Mouse (Mus musculus): ENCODE results near the gene Homer3. TPM values are rescaled to one million over a fixed set of nuclear protein-coding genes. Genes with fewer than 3 reads are reported as not detected.
A peak's percentile ranks its signal among the peaks of the same experiment; 100 is the strongest.

Gene Homer3
- polyA plus RNA-seq, 1 experiment from 2014 or later = 108 TPM

GRCm38 (mm10) chr8:70329124-70329834 lies 46.7 kb downstream of the Homer3 start, which contains the start of gene Gdf1:
TSS of gene Gdf1 (plus strand) at chr8:70329817.
- peaks cover 39% of the 10 kb centered on the region for H3K27me3 ChIP-seq (ENCODE audit: insufficient read depth, poor library complexity, severe bottlenecking)
- 19% methylated on average over 14 of the region's 14 CpGs for whole genome bisulfite sequencing
- 0 out of 2 replicates have a peak, but pooled peaks cover 3% of the 10 kb centered on the region for H3K9me3 ChIP-seq
- peaks cover 40% of the 10 kb centered on the region for H3K4me1 ChIP-seq (replicated peaks)
- peak within 1 kb of the TSS; percentile 83 for H3K27ac ChIP-seq
- peak within 1 kb of the TSS; percentile 40 for H3K4me3 ChIP-seq
- no peak for DNase-seq (ENCODE audit: low spot score)
- H3K36me3 ChIP-seq = peaks cover 44% of the 10 kb centered on the region

GRCm38 (mm10) chr8:70329835-70330740 lies 47.5 kb downstream of the Homer3 start:
- Histone ChIP-seq H3K27me3 (ENCODE audit: insufficient read depth, poor library complexity, severe bottlenecking) (peaks cover 39% of the 10 kb centered on the region), H3K9me3 (0 out of 2 replicates have a peak, but pooled peaks cover 3% of the 10 kb centered on the region), H3K36me3 (peaks cover 52% of the 10 kb centered on the region), H3K27ac (peak overlapping the region; percentile 83), H3K4me1 (replicated peaks) (peaks cover 40% of the 10 kb centered on the region), H3K4me3 (peak overlapping the region; percentile 40)
- 3% methylated on average over 45 of the region's 45 CpGs for WGBS
- peak; percentile 53 for DNase-seq (ENCODE audit: low spot score)

GRCm38 (mm10) chr8:70330741-70331364 lies 48.2 kb downstream of the Homer3 start:
- Histone ChIP-seq H3K9me3 (0 out of 2 replicates have a peak, but pooled peaks cover 3% of the 10 kb centered on the region), H3K4me1 (replicated peaks) (peaks cover 40% of the 10 kb centered on the region), H3K4me3 (peak overlapping the region; percentile 40), H3K27ac (peak overlapping the region; percentile 83), H3K36me3 (peaks cover 60% of the 10 kb centered on the region), H3K27me3 (ENCODE audit: insufficient read depth, poor library complexity, severe bottlenecking) (peaks cover 39% of the 10 kb centered on the region)
- DNase-seq (ENCODE audit: low spot score) = peak; percentile 80
- WGBS = 27% methylated on average over 53 of the region's 53 CpGs

- peaks cover 39% of the 10 kb centered on the region for H3K27me3 ChIP-seq (ENCODE audit: insufficient read depth, poor library complexity, severe bottlenecking)
- H3K9me3 ChIP-seq = 0 out of 2 replicates have a peak, but pooled peaks cover 3% of the 10 kb centered on the region
- H3K36me3 ChIP-seq = peaks cover 67% of the 10 kb centered on the region
- H3K4me3 ChIP-seq = peak overlapping the region; percentile 40; the same call in 1 of the 2 replicates
- no peak for DNase-seq (ENCODE audit: low spot score)
- 65% methylated on average over 19 of the region's 19 CpGs for WGBS
- peak overlapping the region; percentile 54; the same call in 1 of the 2 replicates for H3K27ac ChIP-seq
- H3K4me1 ChIP-seq (replicated peaks) = peaks cover 40% of the 10 kb centered on the region
Observed at GRCm38 (mm10) chr8:70331526-70331925, 48.9 kb downstream of the Homer3 start.

GRCm38 (mm10) chr8:70332070-70332877 lies 49.6 kb downstream of the Homer3 start:
- 0 out of 2 replicates have a peak, but pooled peaks cover 3% of the 10 kb centered on the region for H3K9me3 ChIP-seq
- H3K4me1 ChIP-seq (replicated peaks) = peaks cover 40% of the 10 kb centered on the region
- peak; percentile 80 for DNase-seq (ENCODE audit: low spot score)
- peak overlapping the region; percentile 22; the same call in 1 of the 2 replicates for H3K4me3 ChIP-seq
- WGBS = 23% methylated on average over 41 of the region's 41 CpGs
- H3K27ac ChIP-seq = peak overlapping the region; percentile 67
- peaks cover 72% of the 10 kb centered on the region for H3K36me3 ChIP-seq
- H3K27me3 ChIP-seq (ENCODE audit: insufficient read depth, poor library complexity, severe bottlenecking) = peaks cover 39% of the 10 kb centered on the region

GRCm38 (mm10) chr8:70332878-70333202 lies 50.2 kb downstream of the Homer3 start:
- Histone ChIP-seq H3K27me3 (ENCODE audit: insufficient read depth, poor library complexity, severe bottlenecking) (peaks cover 37% of the 10 kb centered on the region), H3K4me1 (replicated peaks) (peaks cover 40% of the 10 kb centered on the region), H3K27ac (no peak overlapping the region), H3K36me3 (peaks cover 73% of the 10 kb centered on the region), H3K9me3 (no peaks in the 10 kb centered on the region), H3K4me3 (no peak overlapping the region)
- DNase-seq (ENCODE audit: low spot score) = no peak
- WGBS = 94% methylated on average over 6 of the region's 6 CpGs

- no peak for DNase-seq (ENCODE audit: low spot score)
- 0 out of 2 replicates have a peak, but pooled peaks cover 2% of the 10 kb centered on the region for H3K4me1 ChIP-seq (replicated peaks)
- no peak overlapping the region for H3K27ac ChIP-seq
- peaks cover 100% of the 10 kb centered on the region for H3K36me3 ChIP-seq
- H3K4me3 ChIP-seq = no peak overlapping the region
- 94% methylated on average over 7 of the region's 7 CpGs for WGBS
- no peaks in the 10 kb centered on the region for H3K27me3 ChIP-seq (ENCODE audit: insufficient read depth, poor library complexity, severe bottlenecking)
- H3K9me3 ChIP-seq = no peaks in the 10 kb centered on the region
Observed at GRCm38 (mm10) chr8:70338931-70339330, 56.3 kb downstream of the Homer3 start.

- WGBS = 92% methylated on average over 7 of the region's 7 CpGs
Observed at GRCm38 (mm10) chr8:70340659-70341058, 58.0 kb downstream of the Homer3 start.

GRCm38 (mm10) chr8:70342007-70342406 lies 59.4 kb downstream of the Homer3 start:
- Histone ChIP-seq H3K27ac (no peak overlapping the region), H3K4me1 (replicated peaks) (0 out of 2 replicates have a peak, but pooled peaks cover 5% of the 10 kb centered on the region), H3K9me3 (no peaks in the 10 kb centered on the region), H3K36me3 (peaks cover 92% of the 10 kb centered on the region), H3K4me3 (no peak overlapping the region), H3K27me3 (ENCODE audit: insufficient read depth, poor library complexity, severe bottlenecking) (no peaks in the 10 kb centered on the region)
- 95% methylated on average over 14 of the region's 14 CpGs for WGBS
- no peak for DNase-seq (ENCODE audit: low spot score)

More at GRCm38 (mm10) chr8:70340659-70341058, 58.0 kb downstream of the Homer3 start:
- no peaks in the 10 kb centered on the region for H3K27me3 ChIP-seq (ENCODE audit: insufficient read depth, poor library complexity, severe bottlenecking)
- no peak overlapping the region for H3K27ac ChIP-seq
- peaks cover 94% of the 10 kb centered on the region for H3K36me3 ChIP-seq
- H3K4me3 ChIP-seq = no peak overlapping the region
- no peaks in the 10 kb centered on the region for H3K9me3 ChIP-seq
- DNase-seq (ENCODE audit: low spot score) = no peak
- H3K4me1 ChIP-seq (replicated peaks) = 0 out of 2 replicates have a peak, but pooled peaks cover 5% of the 10 kb centered on the region

- no peak for DNase-seq (ENCODE audit: low spot score)
- Histone ChIP-seq H3K4me1 (replicated peaks) (peaks cover 12% of the 10 kb centered on the region), H3K36me3 (peaks cover 91% of the 10 kb centered on the region), H3K4me3 (no peak overlapping the region), H3K9me3 (no peaks in the 10 kb centered on the region), H3K27ac (no peak overlapping the region), H3K27me3 (ENCODE audit: insufficient read depth, poor library complexity, severe bottlenecking) (no peaks in the 10 kb centered on the region)
- 77% methylated on average over 7 of the region's 7 CpGs for WGBS
Observed at GRCm38 (mm10) chr8:70343076-70343475, 60.4 kb downstream of the Homer3 start.

GRCm38 (mm10) chr8:70343696-70344095 lies 61.1 kb downstream of the Homer3 start:
- H3K36me3 ChIP-seq = peaks cover 91% of the 10 kb centered on the region
- peak; percentile 43 for DNase-seq (ENCODE audit: low spot score)

More at GRCm38 (mm10) chr8:70343696-70344095, 61.1 kb downstream of the Homer3 start:
- WGBS = 63% methylated on average over 6 of the region's 6 CpGs
- no peak overlapping the region for H3K27ac ChIP-seq
- no peaks in the 10 kb centered on the region for H3K27me3 ChIP-seq (ENCODE audit: insufficient read depth, poor library complexity, severe bottlenecking)
- H3K9me3 ChIP-seq = no peaks in the 10 kb centered on the region
- peaks cover 18% of the 10 kb centered on the region for H3K4me1 ChIP-seq (replicated peaks)
- H3K4me3 ChIP-seq = no peak overlapping the region

Measured in hindbrain, embryonic 10.5 days (tissue).